Mouse (Mus musculus) midbrain, embryonic 12.5 days (tissue): ENCODE results near the gene Opn1sw. TPM values are rescaled to one million over a fixed set of nuclear protein-coding genes. Genes with fewer than 3 reads are reported as not detected.

Experiments
- microRNA-seq: library from miRNA; unstranded; fragments of <30 nt; microRNA quantifications from one replicate; pipeline ENCODE4, GENCODE M21; 2017
- polyA plus RNA-seq: library from polyadenylated mRNA; unstranded; fragments of >200 nt; fragmentation: Nextera tagmentation; extraction: Ambion mirVana; gene quantifications from 2 replicates; pipeline ENCODE4 v1.2.1, GENCODE M21; 2016

Opn1sw gene
- polyA plus RNA-seq, 1 experiment from 2014 or later = 0.13 TPM

Small RNA genes lying within 50 kb of the gene (microRNA-seq; reads per million reads assigned to microRNA genes)
- gene Gm26220 (0.93 reads per million), gene Gm44354 (not detected)

Other genes with a start within 250 kb of the Opn1sw start
- gene Rbm28, start 223.5 kb downstream of the Opn1sw start, polyA plus RNA-seq = 59.7 and 62.5 TPM in 2 replicates
- 1.3 and 1.6 TPM in 2 replicates for gene Prrt4, start 208.9 kb downstream of the Opn1sw start, polyA plus RNA-seq
- 50.2 and 51.6 TPM in 2 replicates for gene Impdh1, start 172.1 kb downstream of the Opn1sw start, polyA plus RNA-seq
- 29.7 and 31.0 TPM in 2 replicates for gene Hilpda, start 116.0 kb downstream of the Opn1sw start, polyA plus RNA-seq
- 0.60 and 1.2 TPM in 2 replicates for gene Fam71f2, start 108.9 kb downstream of the Opn1sw start, polyA plus RNA-seq
- gene Fam71f1, start 69.3 kb downstream of the Opn1sw start, polyA plus RNA-seq = not detected in 2 replicates
- 204 and 225 TPM in 2 replicates for gene Calu, start 40.4 kb downstream of the Opn1sw start, polyA plus RNA-seq
- 27.2 and 32.9 TPM in 2 replicates for gene Ccdc136, start 7.8 kb upstream of the Opn1sw start, polyA plus RNA-seq
- gene Flnc, start 44.8 kb upstream of the Opn1sw start, polyA plus RNA-seq = 5.4 and 6.3 TPM in 2 replicates
- 210 and 211 TPM in 2 replicates for gene Atp6v1f, start 79.2 kb upstream of the Opn1sw start, polyA plus RNA-seq
- not detected in 2 replicates for gene Atp6v1fnb, start 83.0 kb upstream of the Opn1sw start, polyA plus RNA-seq
- gene Kcp, start 119.5 kb upstream of the Opn1sw start, polyA plus RNA-seq = 13.7 and 17.2 TPM in 2 replicates
- 1.5 and 2.7 TPM in 2 replicates for gene Irf5, start 138.2 kb upstream of the Opn1sw start, polyA plus RNA-seq
- gene Tnpo3, start 221.4 kb upstream of the Opn1sw start, polyA plus RNA-seq = 116 TPM in 2 replicates